Mouse (Mus musculus) granulocyte monocyte progenitor cell, adult 5-6 weeks (primary cell): ENCODE measurements around the gene Ankrd13c. TPM values are rescaled to one million over a fixed set of nuclear protein-coding genes. Genes with fewer than 3 reads are reported as not detected.
"Not testable (repeated sequence)": the region's sequence is repeated elsewhere in the genome, so short reads cannot be mapped to it uniquely, and the experiment has no call there.

ENCODE experiments used
- ATAC-seq: replicated peaks from 2 replicates; pipeline ENCODE4 v1.8.0; 2016; ENCODE audit warnings: mild to moderate bottlenecking, moderate TSS enrichment, inconsistent platforms; ENCODE audit not compliant: poor library complexity, severe bottlenecking
- total RNA-seq, 2 experiments: library from RNA; stranded (forward) in 1 of 2; stranded (reverse) in 1 of 2; fragments of 200-712, 200-1000 nt in 1 of 2; fragments of >200 nt in 1 of 2; fragmentation: Nextera tagmentation in 1 of 2; gene quantifications; 2 replicates each; pipeline ENCODE4 v1.2.3; 2014 to 2017

The Ankrd13c gene
- 39.3 and 39.8 TPM in 2 replicates for total RNA-seq (2014; fragmentation: Nextera tagmentation)
- 27.0 and 49.1 TPM in 2 replicates for total RNA-seq (2017)

DNA sequence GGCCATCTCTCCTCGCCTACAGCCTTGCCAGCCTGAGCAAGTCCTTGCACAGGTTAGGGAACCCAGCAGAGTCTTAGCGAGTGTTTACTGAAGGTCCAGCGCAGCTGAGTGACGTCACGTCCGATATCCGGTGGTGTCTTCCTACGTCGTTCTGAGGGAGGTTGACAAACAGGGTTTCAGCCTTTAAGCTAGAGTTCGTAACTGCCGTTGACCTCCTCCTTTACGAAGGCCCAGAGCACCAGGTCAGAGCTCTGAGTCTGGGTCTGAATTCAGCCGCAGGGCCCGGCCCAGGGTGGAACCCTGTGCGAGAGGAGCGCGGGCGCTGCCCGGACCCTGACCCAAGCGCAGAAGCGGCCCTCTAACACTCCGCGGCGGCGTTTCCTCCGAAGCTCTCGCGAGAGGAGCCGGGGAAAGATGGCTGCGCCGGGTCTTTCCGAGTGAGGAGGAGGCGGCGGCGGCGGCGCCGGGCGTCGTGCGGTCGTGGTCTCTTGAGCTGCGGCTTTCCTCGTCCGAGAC is at the start of gene Ankrd13c:
Ankrd13c (plus strand) TSS at position 397 of the 516 bp plus-strand sequence.
- peak; percentile 88 for ATAC-seq

DNA sequence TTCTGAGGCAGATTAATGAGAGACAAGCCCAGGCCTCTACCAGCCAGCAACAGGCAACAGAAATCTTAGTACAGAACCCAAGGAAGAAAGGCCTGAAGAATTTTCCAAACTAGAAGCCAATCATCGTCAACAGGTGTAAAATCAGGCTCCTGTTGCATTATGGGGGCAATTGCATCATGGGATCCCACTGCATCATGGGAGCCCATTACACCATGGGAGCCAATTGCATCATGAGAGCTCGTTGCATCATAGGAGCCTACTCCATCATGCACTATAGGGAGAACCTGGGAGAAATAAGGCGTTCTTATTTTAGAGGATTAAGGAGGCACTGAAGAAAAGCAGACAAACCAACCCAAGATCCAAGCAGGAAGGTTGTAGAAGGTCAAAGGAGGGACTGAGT is 49.4 kb upstream of the Ankrd13c start:
- no peak for ATAC-seq

DNA sequence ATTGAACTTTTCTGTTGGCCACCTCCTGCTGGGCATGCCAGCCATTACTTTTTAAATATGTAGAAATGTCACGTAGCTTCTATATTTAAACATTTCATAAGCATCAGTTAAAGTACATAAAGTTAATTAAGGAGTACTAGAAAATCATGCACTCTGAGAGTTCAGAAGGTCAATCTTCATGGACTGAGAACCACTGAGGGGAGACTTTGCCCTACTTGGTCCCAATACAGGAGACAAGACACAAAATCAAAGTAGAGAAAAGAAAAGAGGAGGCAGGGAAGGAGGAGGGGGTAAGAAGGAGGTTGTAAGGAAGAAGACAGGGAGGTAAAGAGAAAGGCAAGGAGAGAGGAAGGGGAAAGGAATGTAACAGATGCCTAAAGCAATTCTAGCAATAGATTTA is 47.1 kb upstream of the Ankrd13c start:
- no peak for ATAC-seq

GRCm38 (mm10) chr3:157901721-157902120 is 45.3 kb upstream of the Ankrd13c start:
- no peak for ATAC-seq

- no peak for ATAC-seq
These were observed 38.9 kb upstream of the Ankrd13c start for GRCm38 (mm10) chr3:157908166-157908565.

DNA sequence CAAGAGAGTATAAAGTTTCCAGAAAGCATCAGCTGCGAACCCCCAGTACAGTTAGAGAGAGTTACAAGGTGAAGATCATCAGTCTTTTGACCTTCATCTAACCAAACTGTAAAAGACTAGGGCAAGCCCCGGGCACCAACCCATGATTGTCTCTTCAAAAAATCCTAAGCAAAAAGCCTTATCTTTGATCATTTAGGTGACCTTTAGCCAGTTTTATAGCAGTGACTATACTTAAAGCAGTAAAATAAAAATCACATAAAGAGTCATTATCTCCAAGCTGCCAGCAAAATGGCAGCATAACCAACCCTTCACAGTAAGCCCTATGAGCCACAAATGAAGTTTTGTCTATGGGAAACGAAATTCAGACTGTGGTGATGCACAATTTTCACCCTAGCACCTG is 36.8 kb upstream of the Ankrd13c start:
- ATAC-seq: no peak

- ATAC-seq: no peak
These were observed 34.9 kb upstream of the Ankrd13c start for GRCm38 (mm10) chr3:157912155-157912554.

GRCm38 (mm10) chr3:157916336-157916735 is 30.7 kb upstream of the Ankrd13c start:
- ATAC-seq: no peak

GRCm38 (mm10) chr3:157921376-157921775 is 25.7 kb upstream of the Ankrd13c start:
- no peak for ATAC-seq

DNA sequence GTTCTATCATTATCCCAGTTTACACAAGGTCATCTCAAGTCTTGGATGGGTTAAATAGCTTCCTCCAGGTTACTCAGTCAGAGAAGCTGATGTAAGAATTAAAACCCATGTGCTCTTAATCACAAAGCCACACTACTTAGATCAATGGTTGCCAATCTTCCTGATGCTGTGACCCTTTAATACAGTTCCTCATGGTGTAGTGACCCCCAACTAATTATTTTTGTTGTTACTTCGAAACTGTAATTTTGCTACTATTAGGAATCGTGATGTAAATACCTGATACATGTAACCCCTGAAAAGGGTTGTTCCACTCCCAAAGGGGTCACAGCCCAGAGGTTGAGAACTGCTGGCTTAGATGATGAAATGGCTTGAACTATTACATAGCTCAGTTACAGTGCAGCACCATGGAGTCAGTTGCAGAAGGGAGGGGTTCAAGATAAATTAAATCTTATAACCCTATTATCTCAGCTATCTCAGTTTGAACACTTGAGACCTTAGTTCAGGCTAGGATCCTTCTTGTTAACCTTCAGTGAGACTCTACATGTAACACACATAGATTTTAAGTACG is 23.7 kb upstream of the Ankrd13c start:
- no peak for ATAC-seq

- peak; percentile 95 for ATAC-seq
These were observed 22.2 kb upstream of the Ankrd13c start, which contains the start of gene Cth for GRCm38 (mm10) chr3:157924692-157925328. Gene Cth, minus strand, starts transcription at chr3:157925077.

GRCm38 (mm10) chr3:157925706-157926510 is 21.1 kb upstream of the Ankrd13c start:
- ATAC-seq: no peak

GRCm38 (mm10) chr3:157926761-157927160 is 20.3 kb upstream of the Ankrd13c start:
- no peak for ATAC-seq

DNA sequence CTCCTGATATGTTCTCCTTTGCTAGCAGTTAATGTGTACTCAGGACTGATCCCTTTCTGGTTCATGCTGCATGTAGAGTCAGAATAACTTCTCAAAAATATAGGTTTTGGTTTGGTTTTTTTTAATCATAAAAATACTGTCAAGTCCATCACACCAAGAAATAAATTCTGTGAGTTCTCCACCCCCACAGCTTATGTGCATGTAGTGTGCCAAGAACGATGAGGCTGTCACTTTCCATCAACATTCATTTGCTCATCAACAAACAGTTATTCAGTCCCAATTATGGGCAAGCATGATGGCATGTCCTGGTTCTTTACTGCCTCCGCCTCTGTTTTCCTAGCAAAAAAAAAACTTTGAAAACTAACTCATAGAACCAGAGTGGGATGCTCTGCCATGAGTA is 18.3 kb upstream of the Ankrd13c start:
- no peak for ATAC-seq

DNA sequence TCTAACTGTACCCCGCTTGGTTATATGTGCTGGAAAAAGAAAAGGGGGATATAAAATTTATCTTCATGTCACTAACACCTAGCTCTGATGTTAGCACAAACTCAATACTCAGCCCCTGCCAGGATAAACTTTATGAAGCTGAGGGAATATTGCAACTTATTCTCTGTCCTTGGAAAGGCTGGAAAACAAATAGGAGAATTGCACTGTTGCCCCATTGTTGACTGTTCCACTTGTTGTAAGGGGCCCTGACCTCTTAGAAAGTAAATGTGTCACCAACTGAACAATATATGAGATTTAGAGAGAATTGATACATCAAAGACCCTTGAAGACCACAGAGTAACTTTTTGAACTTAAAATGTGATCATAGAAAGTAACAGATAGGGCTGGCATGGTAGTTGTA is 17.6 kb upstream of the Ankrd13c start:
- no peak for ATAC-seq

DNA sequence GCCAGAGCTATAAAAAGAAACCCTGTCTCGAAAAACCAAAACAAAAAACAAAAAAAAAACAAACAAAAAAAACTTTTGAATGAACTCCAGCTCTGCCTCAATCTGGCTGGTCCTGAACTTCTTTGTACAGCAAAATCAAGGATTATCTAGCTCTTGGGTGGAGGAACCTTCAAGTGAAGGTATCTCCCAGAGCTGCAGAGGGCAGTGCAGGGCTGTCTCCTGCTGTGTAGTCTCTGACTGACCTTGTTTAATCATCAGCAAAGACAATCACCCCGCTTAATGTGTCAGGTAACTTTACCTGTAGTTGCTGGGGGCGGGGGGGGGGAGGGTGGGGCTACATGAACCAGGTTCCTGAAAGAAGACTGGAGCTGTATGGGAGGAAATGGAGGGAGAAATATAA is 15.4 kb upstream of the Ankrd13c start:
- 0 out of 2 replicates have a peak, but pooled peaks have one; percentile 24 for ATAC-seq

- no peak for ATAC-seq
These were observed 15.0 kb upstream of the Ankrd13c start for GRCm38 (mm10) chr3:157932074-157932473.

DNA sequence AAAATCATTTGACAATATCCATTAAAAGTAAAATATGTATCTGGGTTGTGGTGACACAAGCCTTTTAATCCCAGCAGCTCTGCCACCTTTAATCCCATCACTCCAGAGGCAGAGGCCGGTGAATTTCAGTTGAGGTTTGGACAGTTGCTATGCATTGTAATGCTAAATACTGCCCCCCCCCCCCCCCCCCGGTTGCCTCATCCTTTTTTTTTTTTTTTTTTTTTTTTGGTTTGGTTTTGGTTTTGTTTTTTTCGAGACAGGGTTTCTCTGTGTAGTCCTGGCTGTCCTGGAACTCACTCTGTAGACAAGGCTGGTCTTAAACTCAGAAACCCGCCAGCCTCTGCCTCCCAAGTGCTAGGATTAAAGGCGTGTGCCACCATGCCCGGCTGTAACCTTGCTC is 13.8 kb upstream of the Ankrd13c start:
- not testable (repeated sequence) for ATAC-seq

- ATAC-seq: no peak
These were observed 12.7 kb upstream of the Ankrd13c start for GRCm38 (mm10) chr3:157934301-157934823.

- ATAC-seq: peak; percentile 92
These were observed 8.5 kb upstream of the Ankrd13c start for GRCm38 (mm10) chr3:157938585-157938984.
